Mouse (Mus musculus) embryo, embryonic 9.5 days (tissue): ENCODE results near the gene Anxa6.

ENCODE experiments used
- DNase-seq: peaks from one replicate; pipeline ENCODE4 v3.0.0-alpha.2; 2017; ENCODE audit errors: extremely low spot score

Gene Anxa6

DNA sequence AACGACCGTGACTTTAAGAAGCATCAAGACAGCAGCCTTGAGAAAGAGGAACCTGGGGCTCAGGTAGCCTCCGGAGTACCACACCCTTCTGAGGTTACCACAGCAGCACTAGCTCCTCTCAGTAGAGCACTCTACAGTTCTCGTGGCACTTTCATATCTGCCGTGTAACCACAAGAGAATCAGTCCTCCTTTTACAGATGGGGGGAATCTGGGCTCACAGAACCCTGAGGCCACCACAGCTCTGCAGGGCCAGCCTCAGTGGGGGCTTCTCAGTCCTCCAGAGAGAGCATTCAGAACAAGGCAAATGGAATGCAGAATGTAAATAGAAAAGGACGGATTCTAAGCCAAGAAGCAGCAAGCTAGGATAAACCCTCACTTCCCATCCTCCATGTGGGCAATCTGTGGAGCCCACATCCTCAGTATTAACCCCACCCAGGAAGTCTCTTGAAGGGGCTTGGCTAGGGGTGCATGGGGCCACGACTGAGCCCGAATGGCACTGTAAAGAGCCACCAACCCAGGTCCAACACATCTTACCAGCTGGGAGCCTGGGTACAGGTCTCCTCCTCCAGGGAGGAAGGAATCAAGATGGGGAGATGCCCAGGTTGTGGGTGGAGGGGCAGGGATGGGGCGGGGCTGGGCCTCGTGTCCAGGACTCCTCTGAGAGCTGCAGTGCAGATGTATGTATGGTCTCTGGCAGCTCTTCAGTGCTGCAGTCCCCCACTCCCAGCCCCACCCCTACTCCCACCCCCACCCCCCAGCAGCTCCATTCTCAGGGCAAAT is 1.8 kb downstream of the Anxa6 start:
- DNase-seq, result no peak

DNA sequence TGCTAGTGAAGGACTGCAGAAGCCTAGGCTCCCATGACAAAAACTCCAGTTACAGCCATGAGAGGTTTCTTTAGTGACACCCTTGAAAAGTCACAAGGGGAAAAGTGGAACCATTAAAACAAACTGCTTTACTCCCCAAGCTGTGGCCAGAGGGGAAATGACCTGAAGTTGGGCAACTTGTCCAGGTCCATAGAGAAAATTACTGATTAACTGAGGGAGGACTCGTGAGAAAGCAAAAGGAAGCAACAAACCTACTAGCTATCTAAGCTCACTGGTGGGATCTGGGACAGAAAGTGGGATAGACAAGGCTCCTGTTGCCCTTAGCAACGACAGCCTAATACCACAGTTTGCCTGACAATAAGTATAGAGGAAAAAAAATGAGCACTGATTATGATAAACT is 4.7 kb downstream of the Anxa6 start:
- DNase-seq, result no peak

DNA sequence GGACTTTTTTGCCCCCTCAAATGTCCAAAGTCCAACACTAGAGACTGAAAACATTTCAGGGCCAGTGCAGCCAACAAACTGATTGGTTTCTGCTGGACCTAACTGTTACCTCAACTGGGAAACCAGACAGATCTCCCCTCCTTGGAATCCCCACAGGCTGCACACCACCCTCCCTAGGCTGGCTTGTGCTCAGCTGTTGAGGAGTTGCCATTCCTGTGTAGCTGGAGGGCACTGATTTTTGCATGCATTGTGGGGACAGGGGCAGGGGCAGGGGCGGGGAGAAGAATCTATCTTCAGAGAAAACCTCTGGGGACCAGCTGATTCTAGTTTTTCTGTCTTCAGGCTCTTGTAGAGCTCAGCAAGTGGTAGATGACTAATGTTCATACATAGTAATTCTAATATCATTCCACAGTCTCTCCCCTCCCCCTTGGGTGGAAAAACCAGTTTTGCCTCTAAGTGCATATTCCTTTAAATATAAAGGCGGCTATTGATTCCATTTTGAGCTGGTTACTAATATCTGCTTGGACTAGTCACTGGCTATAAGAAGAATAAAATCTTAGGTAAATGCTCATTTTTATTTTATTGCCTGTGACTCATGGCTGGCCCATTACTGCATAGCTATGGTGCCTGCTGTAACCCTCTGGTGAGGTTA is 5.9 kb downstream of the Anxa6 start:
- DNase-seq, result no peak

DNA sequence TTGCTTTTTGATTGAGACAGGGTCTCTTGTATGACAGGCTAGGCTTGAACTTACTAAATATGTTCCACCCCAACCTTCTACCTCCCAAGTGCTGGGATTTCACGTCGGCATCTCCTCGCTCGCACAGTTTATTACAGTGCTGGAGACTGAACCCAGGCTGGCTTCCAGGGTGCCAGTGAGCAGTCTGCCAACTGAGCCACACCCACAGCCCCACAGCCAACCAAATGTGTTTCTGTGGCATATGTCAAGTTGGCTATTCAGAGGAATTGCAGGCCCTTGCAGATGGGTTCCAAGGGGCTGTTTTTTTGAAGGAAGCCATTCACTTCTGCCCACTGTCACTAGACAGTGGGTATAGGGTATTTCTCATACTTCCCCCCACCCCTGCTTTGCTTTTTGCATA is 7.3 kb downstream of the Anxa6 start:
- no peak for DNase-seq

DNA sequence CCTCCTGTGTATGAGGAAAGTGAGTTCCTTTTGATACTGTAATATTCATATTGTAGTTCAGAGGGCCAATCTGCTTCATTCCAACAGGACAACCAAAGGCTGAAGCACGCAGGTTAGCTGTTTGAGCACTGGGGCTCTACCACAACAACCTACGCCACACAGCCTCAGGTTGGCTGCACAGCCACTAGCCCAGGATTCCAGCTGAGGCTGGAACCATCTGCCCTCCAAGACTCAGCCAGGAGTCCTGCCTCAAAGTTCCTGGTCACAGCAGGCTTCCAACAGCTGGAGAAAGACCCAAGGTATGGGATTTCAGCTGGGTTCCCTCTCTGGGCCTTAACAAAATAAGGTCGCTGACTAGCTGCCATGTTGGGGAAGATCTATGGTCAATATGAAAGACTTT is 9.7 kb downstream of the Anxa6 start:
- no peak for DNase-seq

DNA sequence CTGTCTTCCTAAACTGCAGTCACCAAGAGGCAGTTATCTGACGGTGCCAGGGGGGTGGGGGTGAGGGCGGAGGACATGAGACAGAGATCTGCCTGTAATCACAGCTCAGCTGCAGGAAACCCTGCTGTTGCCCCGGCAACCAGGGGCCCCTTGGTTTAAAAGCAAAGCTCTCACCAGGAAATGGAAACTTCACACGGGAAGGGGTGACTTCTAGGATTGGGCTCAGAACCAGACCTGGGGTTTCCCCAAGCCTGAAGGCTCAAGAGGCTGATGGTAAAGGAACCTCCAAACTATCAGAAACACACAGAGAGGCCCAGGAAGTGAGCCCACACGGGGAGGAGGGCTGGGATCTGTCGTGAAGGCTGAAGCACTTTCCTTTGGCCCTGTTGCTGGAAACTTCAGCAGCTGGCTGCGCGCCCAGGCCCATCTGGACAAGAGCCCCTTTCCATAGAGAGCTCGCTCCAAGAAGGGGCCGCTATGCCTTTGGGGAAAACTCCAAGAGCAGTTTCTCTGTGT is 10.1 kb downstream of the Anxa6 start:
- peak; percentile 79 for DNase-seq

DNA sequence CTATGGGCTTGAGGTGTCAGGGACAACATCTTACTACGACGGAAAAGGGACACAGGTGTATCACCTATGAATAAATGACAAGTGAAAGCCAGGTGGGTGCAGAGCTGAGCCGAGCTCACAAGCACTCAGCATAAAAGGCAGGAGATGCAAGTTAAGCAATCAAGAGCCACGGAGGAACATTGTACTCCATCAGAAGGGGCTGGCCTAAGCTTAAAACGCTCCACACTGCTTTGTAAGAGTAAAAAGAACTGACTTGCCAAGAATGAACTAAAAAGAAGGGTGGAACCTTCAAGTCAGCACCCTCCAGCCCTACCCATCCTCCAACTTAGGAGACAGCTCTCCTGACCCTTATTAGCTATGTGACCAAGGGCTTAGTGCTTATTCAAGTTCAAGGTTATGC is 10.7 kb downstream of the Anxa6 start:
- DNase-seq, result no peak

DNA sequence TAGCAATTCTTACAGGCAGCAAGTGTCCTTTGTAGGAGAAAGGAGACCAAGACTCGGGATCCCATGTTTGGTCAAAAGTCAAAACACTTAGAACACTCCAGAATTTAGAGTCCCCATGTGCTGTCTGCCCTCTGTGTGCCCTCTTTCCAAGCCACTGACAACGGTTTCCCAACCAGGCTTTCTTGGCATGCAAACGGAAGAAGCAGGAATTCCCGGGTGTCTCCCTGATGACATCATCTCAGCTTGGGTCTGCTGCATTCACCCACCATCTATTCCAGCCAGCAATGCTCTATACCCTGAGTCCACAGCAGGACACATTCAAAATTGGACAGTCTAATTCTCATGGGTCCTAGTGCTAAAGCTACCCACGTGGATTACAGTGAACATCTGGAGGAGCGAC is 11.4 kb downstream of the Anxa6 start:
- no peak for DNase-seq

DNA sequence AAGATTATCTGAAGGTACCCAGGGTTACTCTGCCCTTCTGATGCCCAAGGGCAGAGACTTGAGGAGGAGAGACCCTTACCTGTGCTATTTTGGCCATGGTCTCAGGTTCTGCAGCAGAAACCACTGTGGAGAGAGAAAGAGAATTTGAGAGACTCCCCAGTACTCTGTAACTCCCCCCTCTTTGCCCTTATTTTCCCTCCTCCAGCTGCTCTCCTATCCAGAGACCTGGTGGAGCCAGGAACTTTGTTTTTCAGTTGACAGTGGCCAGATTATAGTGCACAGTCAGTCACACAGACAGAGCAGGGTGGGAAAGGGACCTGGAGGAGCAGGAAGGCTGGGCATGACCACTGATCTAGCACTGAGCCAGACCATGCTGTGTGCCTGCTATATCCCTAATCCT is 11.8 kb downstream of the Anxa6 start:
- DNase-seq, result no peak

DNA sequence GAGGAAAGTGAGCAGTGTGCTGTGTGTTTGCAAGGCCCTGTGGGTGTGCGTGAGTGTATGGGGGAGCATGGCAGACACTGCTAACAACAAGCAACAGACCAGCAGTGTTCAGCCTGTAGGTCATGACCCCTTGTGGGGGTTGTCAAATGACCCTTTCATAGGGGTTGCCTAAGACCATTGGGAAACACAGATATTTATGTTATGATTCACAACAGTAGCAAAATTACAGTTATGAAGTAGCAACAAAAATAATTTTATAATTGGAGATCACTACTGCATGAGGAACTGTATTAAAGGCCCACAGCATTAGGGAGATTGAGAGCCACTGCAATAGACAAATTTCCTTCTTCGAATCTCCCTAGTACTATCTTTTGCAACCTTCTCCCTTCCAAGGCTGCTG is 13.5 kb downstream of the Anxa6 start:
- DNase-seq, result no peak

DNA sequence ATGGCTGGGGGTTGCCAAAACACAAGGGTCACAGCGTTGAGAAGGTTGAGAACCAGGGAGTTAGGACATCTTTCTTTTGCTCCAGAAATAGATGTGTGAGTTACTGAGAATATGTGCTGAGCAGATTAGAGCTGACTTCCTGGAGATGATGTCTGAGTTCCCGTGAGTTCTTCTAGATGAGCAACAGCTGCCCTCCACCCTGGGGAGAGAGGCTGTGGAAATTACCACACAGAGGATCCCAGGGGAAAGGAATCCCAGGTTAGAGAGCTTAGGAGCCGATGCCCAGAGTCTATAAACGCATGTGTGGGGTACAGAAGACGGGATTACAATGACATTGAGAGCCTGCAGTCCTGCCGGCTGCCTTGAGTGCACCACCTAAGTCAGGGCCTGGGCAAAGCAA is 15.2 kb downstream of the Anxa6 start:
- no peak for DNase-seq

DNA sequence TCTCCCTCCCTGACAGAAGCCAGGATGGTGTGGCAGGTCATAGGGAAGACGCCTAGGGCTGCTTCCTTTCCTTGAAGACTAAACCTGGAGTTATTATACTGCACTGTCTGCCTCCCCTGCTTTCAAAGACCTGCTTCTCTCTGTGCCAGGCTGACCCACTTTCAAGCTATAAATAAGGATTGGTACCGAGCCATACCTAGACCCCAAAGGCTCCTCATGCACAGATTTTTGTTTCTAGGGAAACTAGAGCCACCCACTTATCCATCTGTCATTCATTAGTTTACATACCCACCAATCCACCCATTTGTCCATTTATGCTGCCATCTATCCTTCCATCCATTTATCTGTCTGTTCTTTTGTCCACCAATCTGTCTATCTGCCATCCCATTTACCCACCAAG is 16.0 kb downstream of the Anxa6 start:
- no peak for DNase-seq

DNA sequence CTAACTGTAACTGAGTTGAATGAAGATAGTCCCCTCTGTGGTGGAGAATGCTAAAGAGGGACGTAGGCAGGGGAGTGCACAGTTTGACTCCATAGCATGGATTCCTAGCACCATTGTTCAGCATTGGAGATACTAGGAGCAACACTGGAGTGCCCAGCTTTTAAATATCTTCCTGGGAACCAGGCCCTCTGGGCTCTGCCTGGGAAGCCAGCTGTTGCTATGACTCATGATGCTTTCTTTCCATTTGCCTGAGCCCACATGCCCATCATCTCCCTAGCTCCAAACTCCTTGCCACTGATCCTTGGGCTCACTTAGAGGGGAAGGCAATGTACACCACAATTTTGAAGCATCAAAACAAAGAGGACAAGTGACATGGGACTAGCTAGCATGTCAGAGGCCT is 16.5 kb downstream of the Anxa6 start:
- no peak for DNase-seq

DNA sequence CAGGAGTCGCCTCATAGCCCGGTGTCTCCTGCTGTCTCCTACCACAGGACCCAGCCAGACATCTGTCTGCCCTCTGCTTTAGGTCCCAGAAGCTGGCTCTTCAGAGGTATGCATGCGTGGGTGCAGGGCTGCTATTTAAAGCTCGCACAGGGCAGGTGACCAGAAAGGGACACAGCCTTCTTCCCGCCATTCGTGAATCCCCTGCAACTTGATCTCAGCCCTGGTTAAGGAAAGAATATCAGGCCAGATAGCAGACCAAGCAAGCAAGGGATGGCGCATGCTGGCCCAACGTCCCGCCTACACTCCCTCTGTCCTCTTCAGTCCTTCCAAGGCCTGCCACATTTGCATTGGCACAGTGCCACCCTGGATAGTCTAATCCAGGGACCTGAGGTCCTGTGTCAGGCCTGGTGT is 17.4 kb downstream of the Anxa6 start:
- DNase-seq, result no peak

DNA sequence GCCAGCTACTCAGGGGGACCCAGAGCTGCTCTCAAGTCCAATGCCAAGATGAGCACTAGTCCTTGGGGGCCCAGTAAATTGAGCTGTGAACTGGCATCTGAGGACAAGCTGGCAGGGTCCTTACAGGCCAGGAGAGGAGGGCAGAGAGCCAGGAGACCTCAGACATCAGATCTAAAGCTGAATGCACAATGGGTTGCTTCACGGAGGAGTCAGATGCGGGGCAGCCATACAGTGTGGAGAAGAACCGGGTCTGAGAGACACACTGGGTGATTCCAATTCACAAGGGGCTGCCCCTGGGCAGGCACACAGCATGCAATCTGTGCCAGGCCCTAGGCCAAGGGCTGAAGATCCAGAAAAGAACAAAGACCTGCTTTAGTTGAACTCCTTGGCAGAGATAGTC is 18.0 kb downstream of the Anxa6 start:
- no peak for DNase-seq

DNA sequence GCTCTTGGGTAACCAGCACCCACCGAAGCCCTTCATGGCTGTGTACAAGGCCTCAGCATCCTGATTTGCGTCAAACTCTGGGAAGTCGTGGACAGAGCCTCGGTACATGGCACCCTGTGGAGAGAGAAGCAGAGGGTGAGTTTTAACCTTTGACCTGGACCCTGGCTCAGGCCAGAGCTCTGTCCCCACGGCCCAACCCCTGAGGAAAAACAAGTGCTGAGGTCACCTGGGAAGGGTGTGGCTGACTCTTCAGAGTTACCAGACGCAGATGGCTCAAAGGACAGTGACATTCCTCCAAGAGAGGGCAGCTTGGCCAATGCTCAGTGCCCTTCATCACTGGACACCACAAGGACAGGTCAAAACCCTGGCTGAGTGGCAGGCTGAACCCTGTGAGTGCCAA is 19.4 kb downstream of the Anxa6 start:
- DNase-seq, result no peak

DNA sequence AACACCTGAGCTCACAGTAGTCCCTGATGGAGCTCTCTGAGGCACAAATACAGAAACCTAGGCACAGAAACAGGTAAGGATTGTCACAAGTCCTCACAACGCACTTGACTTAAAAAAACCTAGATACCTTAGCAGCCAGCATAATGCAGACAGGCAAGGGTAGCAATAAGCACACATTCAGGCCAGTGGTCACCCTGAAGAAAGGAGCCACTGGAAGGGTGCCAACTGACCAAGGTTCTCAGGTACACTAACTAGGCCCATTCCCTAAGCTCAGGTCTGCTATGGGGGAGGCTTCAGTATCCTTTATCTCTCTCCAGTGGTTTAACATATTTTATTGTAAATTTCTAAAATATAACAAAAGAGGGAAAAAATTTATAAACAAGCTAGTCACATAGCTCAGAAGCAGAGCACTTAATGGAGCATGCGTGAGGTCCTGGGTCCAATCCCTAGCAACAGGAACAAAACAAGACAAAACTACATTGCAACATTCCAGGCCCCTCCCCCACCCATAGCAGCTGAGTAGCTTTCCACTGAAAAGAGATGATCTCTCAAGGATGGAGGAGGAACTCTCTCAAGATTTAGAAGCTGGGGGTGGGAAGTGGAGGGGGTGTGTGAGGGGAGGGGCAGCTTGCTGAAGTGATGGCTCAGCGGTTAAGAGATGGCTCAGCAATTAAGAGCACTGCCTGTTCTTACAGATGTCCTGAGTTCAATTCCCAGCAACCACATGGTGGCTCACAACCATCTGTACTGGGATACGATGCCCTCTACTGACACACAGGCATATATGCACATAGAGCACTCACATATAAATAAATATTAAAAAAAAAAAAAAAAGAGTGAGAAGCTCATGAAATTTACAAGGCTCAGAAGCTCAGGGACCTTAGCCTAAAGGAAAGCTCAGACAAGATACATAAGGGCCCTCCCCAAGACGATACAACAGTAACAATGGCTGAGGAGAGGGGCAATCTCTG is 20.4 kb downstream of the Anxa6 start:
- DNase-seq, result peak; percentile 17

DNA sequence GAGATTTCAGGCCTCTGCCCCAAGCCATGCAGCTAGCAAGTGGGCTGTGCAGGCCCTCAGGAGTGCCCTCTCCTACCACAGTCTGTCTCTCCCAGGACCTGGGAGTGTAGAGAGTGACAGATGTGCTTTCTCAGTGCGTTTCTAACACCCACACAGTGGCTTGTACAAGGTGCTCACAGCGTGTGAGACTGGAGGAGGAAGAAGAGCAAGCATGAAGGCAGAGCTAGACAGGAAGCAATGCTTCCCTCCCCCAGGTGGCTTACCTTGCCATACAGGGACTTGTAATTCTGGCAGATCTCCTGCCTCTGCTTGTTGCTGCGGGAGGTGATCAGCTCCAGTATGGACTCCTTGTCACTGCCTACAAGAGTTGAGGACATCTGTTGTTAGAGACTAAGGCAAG is 21.8 kb downstream of the Anxa6 start:
- no peak for DNase-seq

DNA sequence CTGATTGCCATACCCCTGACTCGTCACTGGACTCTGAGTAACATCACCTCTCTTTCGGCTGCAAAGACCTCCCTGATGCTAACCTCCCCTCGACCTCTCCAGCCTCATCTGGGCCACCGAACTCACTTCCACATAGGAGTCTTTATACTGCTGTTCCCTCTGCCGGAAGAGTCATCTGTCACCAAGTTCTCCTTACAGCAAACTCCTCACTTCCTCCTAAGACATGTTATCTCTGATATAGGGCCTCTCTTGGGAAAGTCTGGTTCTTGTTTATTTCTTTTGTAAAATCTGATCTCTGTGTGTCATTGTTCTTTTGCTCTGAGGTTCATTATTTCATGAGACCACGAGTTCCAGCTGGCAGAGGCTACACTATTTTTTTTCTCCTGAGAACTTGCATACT is 25.0 kb downstream of the Anxa6 start:
- no peak for DNase-seq

DNA sequence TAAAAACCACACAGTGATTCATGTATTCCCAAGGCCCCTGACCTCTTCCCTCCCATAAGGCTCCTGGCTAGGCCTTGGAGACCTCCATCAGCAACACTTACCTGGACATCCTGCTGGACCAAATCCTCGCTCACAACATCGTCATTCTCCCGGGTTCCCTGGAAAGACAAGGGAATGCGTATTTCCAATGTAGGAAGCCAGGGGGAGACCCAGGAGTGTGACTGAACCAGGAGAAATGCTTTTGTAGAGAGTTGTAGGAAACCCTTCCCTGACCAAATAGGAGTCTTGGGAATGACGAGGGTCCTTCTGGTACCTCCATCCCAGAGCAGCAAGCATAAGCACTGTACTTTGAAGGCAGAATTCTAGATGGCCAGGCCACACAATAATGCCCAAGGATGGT is 27.6 kb downstream of the Anxa6 start:
- DNase-seq, result no peak

DNA sequence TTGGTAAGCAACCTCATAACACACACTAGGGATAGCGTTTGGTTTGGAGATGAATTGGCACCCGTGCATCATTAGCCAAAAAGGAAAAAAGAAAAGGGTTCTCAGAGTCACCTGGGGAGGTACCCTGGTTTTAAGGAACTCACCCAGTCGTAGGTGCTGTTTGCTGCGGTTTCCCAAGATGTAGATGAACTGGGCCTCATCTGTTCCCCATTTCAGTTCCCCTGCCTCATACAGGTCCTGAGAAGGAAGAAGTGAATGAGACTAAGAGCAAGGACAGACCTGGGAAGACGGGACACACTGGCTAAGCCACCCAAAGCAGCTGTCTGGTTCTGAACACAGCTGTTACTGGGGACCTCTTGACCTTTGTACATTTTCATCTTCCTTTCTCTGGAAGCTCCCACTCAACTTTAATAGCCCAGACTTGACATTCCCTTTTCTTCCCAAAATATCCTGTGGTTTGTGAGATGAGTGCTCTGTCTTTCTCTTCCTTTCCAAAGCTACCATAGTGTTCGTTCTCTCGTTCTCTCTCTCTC is 28.2 kb downstream of the Anxa6 start:
- DNase-seq, result no peak

DNA sequence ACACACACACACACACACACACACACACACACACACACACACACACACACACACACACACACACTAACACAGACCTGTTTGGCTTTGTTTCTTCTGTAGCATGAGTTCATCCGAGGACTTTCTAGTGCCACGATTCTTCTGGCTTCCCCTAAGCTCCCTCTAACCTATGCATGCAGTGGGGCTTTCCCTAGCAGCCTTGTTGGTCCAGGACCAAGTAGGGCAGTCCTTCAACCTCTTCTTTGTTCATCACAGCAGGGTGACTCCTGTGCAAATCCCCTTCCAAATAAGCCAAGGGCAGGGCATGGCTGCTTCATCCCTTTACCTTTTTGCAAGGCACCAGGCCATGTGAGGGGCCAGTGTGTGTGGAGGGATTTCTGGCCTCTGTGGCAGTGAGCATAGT is 34.5 kb downstream of the Anxa6 start:
- DNase-seq, result no peak
